Mouse (Mus musculus): Measurements from ENCODE around the gene Tmem88b. TPM values are rescaled to one million over a fixed set of nuclear protein-coding genes. Genes with fewer than 3 reads are reported as not detected.
A peak's percentile ranks its signal among the peaks of the same experiment; 100 is the strongest.
"Not testable (repeated sequence)": the region's sequence is repeated elsewhere in the genome, so short reads cannot be mapped to it uniquely, and the experiment has no call there.

Gene Tmem88b
- polyA plus RNA-seq, 1 experiment: 50.5 TPM

GRCm38 (mm10) chr4:155746575-155747490 lies 38.8 kb downstream of the Tmem88b start:
- Histone ChIP-seq H3K4me3 (ENCODE audit: insufficient read depth, low read length) (no peak overlapping the region), H3K4me1 (ENCODE audit: control insufficient read depth, insufficient read depth, low read length) (no peaks in the 10 kb centered on the region)
- TF ChIP-seq CTCF (IDR thresholded peaks at IDR 0.05; ENCODE audit: extremely low read depth, insufficient read depth, low read length) (no peak), POLR2A (IDR thresholded peaks at IDR 0.05; ENCODE audit: extremely low read depth, insufficient read depth, low read length) (no peak)

DNA sequence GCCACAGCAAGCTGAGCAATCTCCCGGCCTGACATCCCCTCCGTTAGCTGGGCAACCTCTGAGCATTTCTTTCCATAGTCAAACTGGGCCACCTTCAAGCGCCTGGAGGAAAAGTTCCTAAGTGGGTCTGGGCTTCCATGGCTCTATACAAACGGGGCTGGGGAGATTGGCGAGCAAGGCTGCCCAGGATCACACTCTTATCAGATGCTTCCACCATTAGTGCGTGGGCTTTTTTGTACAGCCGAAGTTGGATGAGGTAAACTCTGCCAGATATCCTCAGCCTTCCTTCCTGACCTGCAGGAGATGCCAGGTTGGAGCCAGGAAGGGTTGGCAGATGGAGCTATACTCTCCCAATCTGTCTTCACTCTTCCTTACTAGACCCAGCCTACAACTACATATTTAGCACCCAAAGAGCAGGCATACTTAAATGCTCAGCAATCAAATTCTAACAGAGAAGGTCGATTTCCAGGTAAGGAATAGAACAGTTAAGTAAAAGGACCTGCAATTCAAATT lies 39.6 kb downstream of the Tmem88b start:
- no peak overlapping the region for H3K27ac ChIP-seq (ENCODE audit: insufficient read depth, low read length)
- no peaks in the 10 kb centered on the region for H3K4me1 ChIP-seq (ENCODE audit: control insufficient read depth, insufficient read depth, low read length)
- TF ChIP-seq POLR2A (IDR thresholded peaks at IDR 0.05; ENCODE audit: extremely low read depth, insufficient read depth, low read length) (no peak), CTCF (IDR thresholded peaks at IDR 0.05; ENCODE audit: extremely low read depth, insufficient read depth, low read length) (no peak)
- H3K4me3 ChIP-seq (ENCODE audit: insufficient read depth, low read length): no peak overlapping the region

More at GRCm38 (mm10) chr4:155746575-155747490, 38.8 kb downstream of the Tmem88b start:
- H3K27ac ChIP-seq (ENCODE audit: insufficient read depth, low read length): peak overlapping the region; percentile 30; the same call in 1 of the 2 replicates

DNA sequence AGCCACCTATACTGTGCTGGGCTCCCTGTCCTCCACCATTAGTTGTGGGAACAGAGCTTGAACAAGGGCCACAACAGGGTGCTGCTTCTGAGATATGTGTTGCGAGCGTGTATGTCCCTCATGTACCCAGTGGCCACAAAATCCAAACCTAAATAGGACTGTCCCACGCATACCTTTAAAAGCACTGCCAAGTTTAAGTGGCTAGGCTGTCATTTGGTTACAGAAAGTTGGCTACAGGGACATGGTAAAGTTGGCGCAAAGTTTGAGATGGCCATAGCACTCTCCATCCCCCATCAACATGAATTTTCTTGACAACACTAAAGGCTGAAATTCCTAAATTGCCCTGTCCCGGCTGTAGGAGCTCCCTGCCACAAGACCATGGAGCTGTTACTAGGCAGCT lies 40.5 kb downstream of the Tmem88b start:
- no peak for TF ChIP-seq CTCF (IDR thresholded peaks at IDR 0.05; ENCODE audit: extremely low read depth, insufficient read depth, low read length)
- TF ChIP-seq POLR2A (IDR thresholded peaks at IDR 0.05; ENCODE audit: extremely low read depth, insufficient read depth, low read length): no peak
- Histone ChIP-seq H3K4me1 (ENCODE audit: control insufficient read depth, insufficient read depth, low read length) (no peaks in the 10 kb centered on the region), H3K27ac (ENCODE audit: insufficient read depth, low read length) (no peak overlapping the region), H3K4me3 (ENCODE audit: insufficient read depth, low read length) (no peak overlapping the region)

DNA sequence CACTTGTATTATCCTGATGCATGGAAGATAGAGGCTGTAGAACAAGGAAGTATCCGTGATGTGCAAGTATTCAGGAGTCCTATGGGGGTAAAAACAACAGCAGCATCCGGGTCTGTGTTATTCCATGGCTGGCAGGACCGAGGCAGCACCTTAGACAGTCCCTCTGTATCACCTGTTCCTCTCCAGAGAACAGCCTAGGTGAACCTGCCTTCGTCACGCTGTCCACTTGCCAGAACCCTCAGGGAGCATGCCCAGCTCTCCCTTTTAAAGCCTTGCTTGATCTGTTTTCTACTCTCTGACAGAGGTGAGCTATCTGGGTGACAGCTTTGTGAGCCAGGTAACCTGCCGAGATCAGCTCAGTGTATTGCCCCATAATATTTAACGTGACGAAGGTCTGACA lies 41.2 kb downstream of the Tmem88b start:
- Histone ChIP-seq H3K4me1 (ENCODE audit: control insufficient read depth, insufficient read depth, low read length) (no peaks in the 10 kb centered on the region), H3K27ac (ENCODE audit: insufficient read depth, low read length) (no peak overlapping the region), H3K4me3 (ENCODE audit: insufficient read depth, low read length) (no peak overlapping the region)
- TF ChIP-seq POLR2A (IDR thresholded peaks at IDR 0.05; ENCODE audit: extremely low read depth, insufficient read depth, low read length) (no peak), CTCF (IDR thresholded peaks at IDR 0.05; ENCODE audit: extremely low read depth, insufficient read depth, low read length) (no peak)

DNA sequence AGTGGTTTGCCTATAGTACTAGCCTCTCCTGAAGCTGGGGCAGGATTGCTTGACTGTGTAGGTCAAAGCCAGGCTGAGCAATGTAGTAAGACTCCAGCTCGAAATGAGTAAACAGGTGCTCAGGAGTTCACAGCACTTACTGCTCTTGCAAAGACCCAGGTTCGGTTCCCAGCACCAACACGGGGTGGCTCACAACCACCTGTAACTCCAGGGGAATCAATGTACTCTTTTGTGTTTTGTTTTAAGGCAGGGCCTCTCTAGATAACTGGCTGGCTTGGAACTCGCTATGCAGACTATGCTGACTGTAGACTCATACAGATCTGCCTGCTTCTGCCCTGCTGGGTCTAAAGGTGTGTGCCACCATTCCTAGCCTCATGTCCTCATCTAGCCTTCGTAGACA lies 43.0 kb downstream of the Tmem88b start:
- Histone ChIP-seq H3K4me3 (ENCODE audit: insufficient read depth, low read length) (no peak overlapping the region), H3K4me1 (ENCODE audit: control insufficient read depth, insufficient read depth, low read length) (peaks cover 6% of the 10 kb centered on the region), H3K27ac (ENCODE audit: insufficient read depth, low read length) (no peak overlapping the region)
- TF ChIP-seq CTCF (IDR thresholded peaks at IDR 0.05; ENCODE audit: extremely low read depth, insufficient read depth, low read length): no peak
- no peak for TF ChIP-seq POLR2A (IDR thresholded peaks at IDR 0.05; ENCODE audit: extremely low read depth, insufficient read depth, low read length)

- not testable (repeated sequence) for H3K4me3 ChIP-seq (ENCODE audit: insufficient read depth, low read length); H3K27ac ChIP-seq (ENCODE audit: insufficient read depth, low read length)
- TF ChIP-seq POLR2A (IDR thresholded peaks at IDR 0.05; ENCODE audit: extremely low read depth, insufficient read depth, low read length): 0 out of 2 replicates have a peak, but pooled peaks have one; percentile 7
- H3K4me1 ChIP-seq (ENCODE audit: control insufficient read depth, insufficient read depth, low read length): peaks cover 11% of the 10 kb centered on the region
These were observed 45.0 kb downstream of the Tmem88b start for GRCm38 (mm10) chr4:155740681-155741080.

- H3K4me3 ChIP-seq (ENCODE audit: insufficient read depth, low read length): no peak overlapping the region
- no peak for TF ChIP-seq CTCF (IDR thresholded peaks at IDR 0.05; ENCODE audit: extremely low read depth, insufficient read depth, low read length)
- TF ChIP-seq POLR2A (IDR thresholded peaks at IDR 0.05; ENCODE audit: extremely low read depth, insufficient read depth, low read length): peak; percentile 25; the same call in 1 of the 2 replicates
- peaks cover 11% of the 10 kb centered on the region for H3K4me1 ChIP-seq (ENCODE audit: control insufficient read depth, insufficient read depth, low read length)
- H3K27ac ChIP-seq (ENCODE audit: insufficient read depth, low read length): no peak overlapping the region
These were observed 45.7 kb downstream of the Tmem88b start for GRCm38 (mm10) chr4:155739741-155740636.

GRCm38 (mm10) chr4:155739152-155739551 lies 46.5 kb downstream of the Tmem88b start:
- Histone ChIP-seq H3K27ac (ENCODE audit: insufficient read depth, low read length) (no peak overlapping the region), H3K4me1 (ENCODE audit: control insufficient read depth, insufficient read depth, low read length) (peaks cover 11% of the 10 kb centered on the region)
- no peak for TF ChIP-seq CTCF (IDR thresholded peaks at IDR 0.05; ENCODE audit: extremely low read depth, insufficient read depth, low read length)

GRCm38 (mm10) chr4:155738262-155738661 lies 47.4 kb downstream of the Tmem88b start:
- no peak overlapping the region for H3K4me3 ChIP-seq (ENCODE audit: insufficient read depth, low read length)

More at GRCm38 (mm10) chr4:155739152-155739551, 46.5 kb downstream of the Tmem88b start:
- no peak overlapping the region for H3K4me3 ChIP-seq (ENCODE audit: insufficient read depth, low read length)

More at GRCm38 (mm10) chr4:155738262-155738661, 47.4 kb downstream of the Tmem88b start:
- TF ChIP-seq CTCF (IDR thresholded peaks at IDR 0.05; ENCODE audit: extremely low read depth, insufficient read depth, low read length) (no peak), POLR2A (IDR thresholded peaks at IDR 0.05; ENCODE audit: extremely low read depth, insufficient read depth, low read length) (no peak)
- H3K4me1 ChIP-seq (ENCODE audit: control insufficient read depth, insufficient read depth, low read length): peaks cover 11% of the 10 kb centered on the region
- H3K27ac ChIP-seq (ENCODE audit: insufficient read depth, low read length): no peak overlapping the region

All from cortical plate, adult 2 months (tissue).